Mouse (Mus musculus) forebrain, embryonic 15.5 days (tissue): ENCODE measurements at regions not wholly inside any gene's neighbourhood (a gene's known extent, or its start where the extent isn't known, plus 50 kb on each side); places are given as distances from the start of the nearest gene placed in this dataset.
"Not testable (repeated sequence)": the region's sequence is repeated elsewhere in the genome, so short reads cannot be mapped to it uniquely, and the experiment has no call there.

Source experiments
- ATAC-seq: fragments of 200-750 bp; cut with Nextera tagmentation; replicated peaks from 2 replicates; pipeline ENCODE4 v1.8.0; 2017; ENCODE audit warnings: mild to moderate bottlenecking, moderate TSS enrichment, moderate library complexity
- H3K27ac ChIP-seq: fragments of 300-500 bp; sonication (generic); replicated peaks from 2 replicates; pipeline ENCODE4 v1.5.1; 2015; ENCODE audit warnings: mild to moderate bottlenecking, inconsistent platforms
- H3K27me3 ChIP-seq: fragments of 300-500 bp; sonication (generic); 2 replicates; pipeline ENCODE4 v1.6.1; 2015; ENCODE audit warnings: inconsistent platforms
- H3K36me3 ChIP-seq: fragments of 300-500 bp; sonication (generic); 2 replicates; pipeline ENCODE4 v1.6.1; 2015; ENCODE audit warnings: mild to moderate bottlenecking, inconsistent platforms
- H3K4me1 ChIP-seq: fragments of 300-500 bp; sonication (generic); 2 replicates; pipeline ENCODE4 v1.6.1; 2015; ENCODE audit warnings: inconsistent platforms
- H3K4me2 ChIP-seq: fragments of 300-500 bp; sonication (generic); replicated peaks from 2 replicates; pipeline ENCODE4 v1.6.1; 2015; ENCODE audit warnings: mild to moderate bottlenecking, inconsistent platforms
- H3K4me3 ChIP-seq: fragments of 300-500 bp; sonication (generic); 2 replicates; pipeline ENCODE4 v1.5.1; 2015; ENCODE audit warnings: mild to moderate bottlenecking, inconsistent platforms
- H3K9ac ChIP-seq: fragments of 300-500 bp; sonication (generic); replicated peaks from 2 replicates; pipeline ENCODE4 v1.6.1; 2015; ENCODE audit warnings: mild to moderate bottlenecking, inconsistent platforms
- H3K9me3 ChIP-seq: fragments of 300-500 bp; sonication (generic); 2 replicates; pipeline ENCODE4 v1.6.1; 2016; ENCODE audit warnings: inconsistent platforms
- WGBS: fragments of 180-500 bp; shearing (Covaris S2); methylation state at CpG from one replicate; pipeline ENCODE4 v1.1.7; 2015; ENCODE audit warnings: mixed read lengths; 5-methylcytosine and 5-hydroxymethylcytosine counted together

DNA sequence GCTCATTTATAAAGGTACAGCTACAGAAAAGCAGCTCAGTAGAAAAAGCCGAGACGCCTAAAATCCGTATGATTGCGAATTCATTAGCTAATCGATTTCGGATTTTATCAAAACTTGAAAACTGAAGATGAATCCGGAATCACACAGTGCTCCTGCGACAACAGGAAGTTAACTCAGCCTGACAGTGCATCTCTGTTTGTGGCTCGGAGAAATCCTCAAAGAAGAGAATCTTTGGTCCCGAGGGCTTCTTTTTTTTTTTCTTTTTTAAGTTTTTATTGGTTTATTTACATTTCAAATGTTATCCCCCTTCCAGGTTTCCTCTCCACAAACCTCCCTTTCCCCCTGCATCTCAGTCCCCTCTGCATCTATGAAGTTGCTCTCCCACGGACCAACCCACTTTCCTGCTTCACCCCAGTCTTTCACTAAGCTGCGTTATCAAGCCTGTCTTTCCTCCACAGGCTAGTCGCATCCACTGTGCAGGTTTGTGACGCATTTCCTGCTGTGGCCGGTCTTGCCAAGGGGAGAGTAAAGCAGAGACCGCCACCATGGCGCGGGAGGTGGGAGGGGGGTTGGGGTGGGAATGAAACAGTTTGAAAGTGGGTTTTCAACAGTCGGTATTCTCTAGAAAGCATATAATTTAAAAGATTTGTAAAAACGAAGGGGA lies 593.4 kb upstream of the Snrpn start:
- Histone ChIP-seq H3K4me2 (peak overlapping the region; percentile 31), H3K4me3 (peak overlapping the region; percentile 24)
- not testable (repeated sequence) for H3K4me1 ChIP-seq, H3K9me3 ChIP-seq, H3K9ac ChIP-seq, H3K27ac ChIP-seq, H3K36me3 ChIP-seq, H3K27me3 ChIP-seq
- 54% methylated on average over 20 of the region's 20 CpGs for WGBS
- ATAC-seq: peak; percentile 85

GRCm38 (mm10) chr7:60728108-60728721 lies 588.2 kb upstream of the Snrpn start:
- H3K36me3 ChIP-seq, H3K4me1 ChIP-seq, H3K4me2 ChIP-seq, H3K4me3 ChIP-seq, H3K27ac ChIP-seq, H3K9ac ChIP-seq, H3K9me3 ChIP-seq, H3K27me3 ChIP-seq: not testable (repeated sequence)
- 23% methylated on average over 5 of the region's 5 CpGs for WGBS
- ATAC-seq: peak; percentile 77
